Mouse (Mus musculus): Measurements from ENCODE around the gene 2610008E11Rik.
A peak's percentile ranks its signal among the peaks of the same experiment; 100 is the strongest.
"Not testable (repeated sequence)": the region's sequence is repeated elsewhere in the genome, so short reads cannot be mapped to it uniquely, and the experiment has no call there.

2610008E11Rik gene

GRCm38 (mm10) chr10:79097161-79097754, at the start of gene 2610008E11Rik:
Gene 2610008E11Rik, minus strand, starts transcription at chr10:79097600.
- DNase-seq (ENCODE audit: low read depth): peak; percentile 98

DNA sequence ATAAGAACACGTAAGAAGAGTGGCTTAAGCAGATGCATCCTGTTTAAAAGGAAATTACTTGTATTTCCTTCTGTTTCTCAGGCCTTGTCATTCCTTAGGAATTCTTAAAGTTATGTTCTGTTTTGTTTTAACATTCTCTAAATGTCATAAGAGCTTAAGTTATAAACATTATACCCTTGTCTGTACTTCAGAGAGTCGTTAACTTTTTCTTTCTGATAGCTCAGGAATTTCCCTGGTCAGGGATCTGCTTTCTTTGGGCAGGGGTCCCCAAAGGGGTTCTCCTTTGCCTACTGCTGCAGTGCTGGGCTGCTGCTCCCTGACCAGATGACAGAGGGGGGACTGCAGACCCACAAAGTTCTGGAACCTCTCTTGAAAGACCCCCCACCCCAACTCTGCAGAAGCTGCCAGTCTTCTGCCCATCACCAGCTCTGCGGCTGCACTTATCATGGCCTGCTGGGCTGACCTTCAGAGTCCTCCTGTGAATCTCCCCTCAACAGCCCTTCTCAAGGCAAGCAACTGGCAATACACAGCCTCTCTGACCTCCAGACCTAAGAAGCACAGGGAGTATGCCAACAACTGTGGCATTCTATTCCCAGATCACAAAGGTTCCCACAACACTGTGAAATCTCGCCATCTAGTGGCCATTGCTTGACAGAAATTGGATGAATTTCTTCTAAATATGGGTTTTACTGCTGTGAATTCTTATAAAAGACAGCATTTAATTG, 18.9 kb upstream of the 2610008E11Rik start:
- DNase-seq (ENCODE audit: low read depth): peak; percentile 93

DNA sequence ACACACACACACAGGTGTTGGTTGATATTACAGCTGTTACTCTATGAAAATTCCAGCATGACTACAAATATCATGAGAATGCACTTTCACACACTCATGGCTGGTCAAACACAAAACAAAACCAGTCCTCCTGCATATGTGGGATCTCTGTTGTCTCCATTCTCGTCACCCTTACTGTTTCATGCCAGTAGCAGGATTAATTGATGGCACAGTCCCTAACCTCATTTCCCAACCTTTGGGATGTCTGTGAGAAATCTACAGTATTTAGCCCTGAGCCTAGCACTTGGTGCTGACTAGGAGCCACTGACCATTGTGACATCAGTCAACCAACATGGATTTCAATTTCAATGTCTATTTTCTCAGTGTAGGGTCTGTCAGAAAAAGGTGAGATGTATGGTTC, 17.7 kb upstream of the 2610008E11Rik start:
- no peak for DNase-seq (ENCODE audit: low read depth)

GRCm38 (mm10) chr10:79110482-79110881, 13.1 kb upstream of the 2610008E11Rik start:
- no peak for DNase-seq (ENCODE audit: low read depth)

- no peak for DNase-seq (ENCODE audit: low read depth)
Observed at GRCm38 (mm10) chr10:79109156-79109555, 11.8 kb upstream of the 2610008E11Rik start.

- DNase-seq (ENCODE audit: low read depth): no peak
Observed at GRCm38 (mm10) chr10:79107531-79107930, 10.1 kb upstream of the 2610008E11Rik start.

DNA sequence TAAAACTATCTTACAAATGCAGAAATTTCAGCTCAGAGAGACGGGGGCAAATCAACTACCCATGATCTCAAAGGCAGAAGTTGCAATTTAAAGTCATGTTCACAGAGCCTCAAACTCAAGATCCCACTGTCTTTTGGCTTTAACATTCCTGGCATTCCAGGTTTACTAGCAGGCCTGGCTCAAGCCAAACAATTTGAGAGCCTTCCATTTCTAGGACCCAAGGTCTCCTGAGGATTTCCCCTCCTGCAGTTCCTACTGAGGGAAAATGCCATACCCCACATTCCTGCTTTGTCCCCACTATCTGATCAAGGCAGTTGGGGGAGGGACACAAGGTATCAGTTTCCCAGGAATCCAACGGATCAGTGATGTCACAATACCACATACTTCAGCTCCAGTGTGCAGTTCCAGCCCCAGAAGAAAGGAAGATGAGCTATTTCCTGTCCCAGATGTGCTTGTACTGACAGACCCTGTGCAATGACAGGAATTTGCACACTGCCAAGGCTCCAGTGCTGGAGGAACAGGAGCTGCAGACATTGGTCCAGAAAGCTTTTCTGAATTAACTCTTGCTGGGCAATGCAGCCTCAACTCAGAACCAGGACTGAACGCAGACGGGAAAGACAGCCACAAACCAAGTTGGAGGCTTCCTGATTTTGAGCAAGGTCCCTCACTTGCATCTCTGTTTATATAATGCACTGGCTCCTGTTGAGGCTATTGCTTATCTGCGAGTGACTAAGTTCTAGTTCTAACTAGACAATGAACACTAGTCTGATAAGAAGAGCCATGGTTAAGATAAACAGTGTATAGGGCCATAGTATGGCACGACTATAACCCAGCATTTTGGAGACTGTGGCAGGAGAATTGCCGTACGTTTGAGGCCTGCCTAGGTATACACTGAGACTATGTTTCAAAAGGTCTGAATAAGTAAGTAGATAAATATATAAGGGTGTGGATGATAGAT, 9.2 kb upstream of the 2610008E11Rik start:
- peak; percentile 46 for DNase-seq (ENCODE audit: low read depth)

GRCm38 (mm10) chr10:79096706-79097105, 694 bp downstream of the 2610008E11Rik start:
- DNase-seq (ENCODE audit: low read depth): peak; percentile 35

DNA sequence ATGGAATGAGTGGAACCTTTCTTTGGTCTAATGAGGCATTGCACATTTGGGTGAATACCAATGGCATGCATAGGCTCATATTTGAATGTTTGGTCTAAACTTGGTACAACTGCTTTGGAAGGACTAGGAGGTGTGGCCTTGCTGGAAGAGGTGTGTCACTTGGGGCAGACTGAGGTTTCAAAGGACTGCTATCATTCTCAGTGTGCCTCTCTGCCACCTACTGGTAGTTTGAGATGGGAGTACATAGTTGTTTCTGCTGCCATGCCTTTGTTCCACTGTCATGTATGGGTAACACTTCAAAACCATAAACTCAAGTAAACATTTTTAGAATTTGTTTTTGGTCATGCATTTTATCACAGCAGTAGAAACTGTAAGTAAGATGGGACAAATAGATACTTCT, 5.7 kb downstream of the 2610008E11Rik start:
- DNase-seq (ENCODE audit: low read depth): no peak

DNA sequence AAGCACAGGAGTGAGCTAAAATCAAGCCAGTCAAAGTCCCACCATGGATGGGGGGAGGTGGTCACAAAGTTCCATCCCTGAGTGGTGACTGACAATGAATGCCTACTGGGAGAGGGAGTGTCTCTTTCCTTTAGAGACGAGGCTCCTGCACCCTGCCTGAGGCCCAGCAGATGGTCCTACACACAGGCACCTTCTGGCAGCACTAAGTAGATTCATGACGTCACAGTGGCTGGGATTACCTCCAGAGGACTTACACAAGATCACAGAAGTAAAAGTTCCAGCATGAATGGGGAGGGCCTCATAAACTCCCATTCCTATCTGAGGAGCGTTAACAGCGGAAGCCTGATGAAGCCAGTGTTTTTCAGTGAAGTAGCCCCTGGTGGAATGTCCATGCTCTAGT, 8.4 kb downstream of the 2610008E11Rik start:
- DNase-seq (ENCODE audit: low read depth): no peak

- no peak for DNase-seq (ENCODE audit: low read depth)
Observed at GRCm38 (mm10) chr10:79086577-79086976, 10.8 kb downstream of the 2610008E11Rik start.

- not testable (repeated sequence) for DNase-seq (ENCODE audit: low read depth)
Observed at GRCm38 (mm10) chr10:79057370-79057769, 40.0 kb downstream of the 2610008E11Rik start.

DNA sequence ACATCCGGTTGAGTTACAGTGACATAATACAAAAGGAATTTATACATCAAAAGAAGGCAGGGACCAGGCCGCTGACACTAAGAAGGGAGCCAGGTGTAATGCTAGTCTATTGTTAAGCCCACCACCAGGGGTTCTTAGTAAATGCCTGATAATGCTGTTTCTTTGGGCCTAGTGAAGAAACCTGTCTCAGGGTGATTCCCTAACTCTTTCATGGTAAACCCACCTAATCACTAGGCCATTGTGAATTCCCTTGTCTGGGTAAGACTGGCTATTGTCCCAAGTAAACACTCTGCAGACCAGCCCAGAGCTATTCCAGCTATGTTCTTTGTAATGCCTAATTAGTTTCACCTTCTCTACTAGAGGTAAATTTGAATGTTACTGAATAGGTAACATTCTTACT, 54.9 kb downstream of the 2610008E11Rik start:
- not testable (repeated sequence) for DNase-seq (ENCODE audit: low read depth)

DNA sequence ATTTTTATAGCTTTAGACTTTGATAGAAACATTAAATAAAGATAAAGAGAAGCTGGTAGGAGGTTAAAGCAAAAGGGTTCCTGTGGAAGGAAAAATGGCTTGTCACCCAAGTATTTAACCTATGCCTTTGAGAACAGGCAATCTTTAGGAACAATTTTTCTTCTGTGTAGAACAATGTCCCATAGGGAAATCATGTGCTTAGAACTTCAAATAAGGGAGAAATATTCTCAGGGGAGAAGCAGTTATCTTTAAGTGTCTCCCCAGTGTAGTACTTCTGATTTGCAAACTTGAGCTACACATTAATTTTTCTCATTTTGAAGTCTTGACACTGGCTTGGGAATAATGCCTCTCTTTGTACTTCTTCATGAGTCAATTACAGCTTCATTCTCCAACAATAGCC, 69.0 kb downstream of the 2610008E11Rik start, which contains the start of gene Olfr57:
Gene Olfr57, plus strand, starts transcription at position 301 of the 400 bp plus-strand sequence.
- DNase-seq (ENCODE audit: low read depth): no peak

Data from NIH3T3 (cell line).